Mouse (Mus musculus) left cerebral cortex, postnatal 4 days (tissue): ENCODE results near the gene Olfr1322. TPM values are rescaled to one million over a fixed set of nuclear protein-coding genes. Genes with fewer than 3 reads are reported as not detected.

Experiments used
- DNase-seq: peaks from one replicate; pipeline ENCODE4 v3.0.0-alpha.2; 2022
- intact Hi-C: fragments of 180-260 bp; cut with DNase I; formaldehyde crosslinking; loops from one replicate; pipeline ENCODE4 v1.15.1; 2025
- total RNA-seq, 2 experiments: library from RNA; stranded (reverse); gene quantifications; 2 replicates each; pipeline ENCODE4 v1.2.3; 2021

Olfr1322 gene
- total RNA-seq, result not detected

DNA sequence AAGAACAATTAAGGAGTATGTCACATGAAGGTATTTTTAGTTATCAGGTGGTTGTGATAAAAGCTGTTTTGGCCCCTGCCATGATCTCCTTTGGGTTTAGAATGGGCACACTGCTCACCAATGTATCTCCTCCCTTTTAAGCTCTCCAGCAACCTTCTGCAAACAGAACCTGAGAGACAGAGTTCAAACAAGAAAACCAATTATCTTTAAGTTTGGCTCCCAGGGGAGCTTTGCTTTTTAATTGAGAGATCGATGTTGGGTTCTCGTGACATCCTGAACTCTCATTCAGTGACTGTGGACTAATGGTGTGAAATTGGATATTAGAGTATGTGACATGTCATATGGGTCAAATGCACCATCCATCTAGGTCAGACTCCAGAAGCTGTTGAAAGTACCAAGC is at the start of gene Olfr1322:
TSS of gene Olfr1322 (minus strand) at position 101 of the 400 bp plus-strand sequence.
- no peak for DNase-seq
- intact Hi-C loops, result no loop called here

GRCm38 (mm10) chrX:49877651-49878349 is 13.5 kb downstream of the Olfr1322 start:
- intact Hi-C loops, result no loop called here
- DNase-seq, result no peak

Other genes starting within 250 kb of the Olfr1322 start
- not detected for gene Olfr1320, start 219.2 kb downstream of the Olfr1322 start, total RNA-seq
- not detected for gene Olfr1321, start 156.4 kb downstream of the Olfr1322 start, total RNA-seq
- gene Igsf1, start 93.7 kb downstream of the Olfr1322 start, total RNA-seq, result 1 to 10 TPM; 4.0 to 9.4 TPM
- not detected for gene Olfr1323, start 127.9 kb upstream of the Olfr1322 start, total RNA-seq